Mouse (Mus musculus): ENCODE results near the gene Bace2.

Gene Bace2

DNA sequence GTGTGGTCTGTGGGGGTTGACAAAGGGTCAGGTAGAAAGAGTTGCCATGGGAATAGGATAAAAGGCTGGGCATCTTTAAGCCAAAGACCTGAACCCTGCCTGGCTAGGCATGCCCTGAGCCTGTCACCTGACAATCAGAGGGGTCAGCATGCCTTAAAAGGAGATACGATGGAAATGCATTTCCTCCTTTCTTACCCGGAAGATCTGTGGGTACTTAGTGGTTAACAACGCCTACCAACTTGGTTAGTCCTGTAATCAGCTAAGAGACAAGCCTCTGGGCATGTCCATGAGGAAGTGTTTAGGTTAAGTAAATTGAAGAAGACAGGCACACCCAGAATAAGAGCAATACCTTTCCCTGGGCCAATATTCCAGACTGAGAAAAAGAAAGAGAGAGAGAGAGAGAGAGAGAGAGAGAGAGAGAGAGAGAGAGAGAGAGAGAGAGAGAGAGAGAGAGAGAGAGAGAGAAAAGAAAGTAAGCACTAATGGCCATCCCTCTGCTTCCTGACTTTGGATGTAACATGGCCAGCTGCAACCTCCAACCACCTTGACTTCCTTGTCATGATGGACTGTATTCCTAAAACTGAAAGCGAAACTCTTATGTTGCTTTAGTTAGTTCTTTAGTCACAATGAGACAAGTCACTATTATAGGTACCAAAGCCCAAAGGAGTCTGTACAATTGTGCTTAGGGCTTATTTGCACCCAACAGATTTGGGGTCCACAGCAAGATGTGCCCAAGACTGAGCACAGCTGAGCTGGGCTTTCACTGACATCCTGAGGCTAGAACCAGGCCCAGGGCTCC, 111.7 kb downstream of the Bace2 start:
- no peak for DNase-seq (ENCODE audit: low read depth, low spot score)

DNA sequence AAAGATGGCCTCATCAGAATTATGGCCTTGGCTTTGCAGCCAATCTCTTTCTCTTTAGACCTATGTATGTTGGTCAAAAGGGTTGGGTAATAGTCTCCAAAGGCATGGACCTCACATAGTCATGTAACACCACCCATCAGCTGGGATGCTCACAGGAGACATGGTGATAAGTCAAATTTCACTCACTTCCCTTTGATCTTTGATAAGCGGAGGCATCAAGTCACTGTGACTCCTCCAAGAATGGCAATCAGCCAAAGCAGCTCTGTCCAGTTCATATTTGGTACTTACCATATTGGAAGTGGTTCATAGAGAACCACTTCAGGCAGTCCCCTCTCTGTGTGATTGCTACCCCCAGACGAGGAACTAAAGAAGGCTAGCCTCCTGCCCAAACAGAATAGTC, 118.1 kb downstream of the Bace2 start:
- DNase-seq (ENCODE audit: low read depth, low spot score) = no peak

DNA sequence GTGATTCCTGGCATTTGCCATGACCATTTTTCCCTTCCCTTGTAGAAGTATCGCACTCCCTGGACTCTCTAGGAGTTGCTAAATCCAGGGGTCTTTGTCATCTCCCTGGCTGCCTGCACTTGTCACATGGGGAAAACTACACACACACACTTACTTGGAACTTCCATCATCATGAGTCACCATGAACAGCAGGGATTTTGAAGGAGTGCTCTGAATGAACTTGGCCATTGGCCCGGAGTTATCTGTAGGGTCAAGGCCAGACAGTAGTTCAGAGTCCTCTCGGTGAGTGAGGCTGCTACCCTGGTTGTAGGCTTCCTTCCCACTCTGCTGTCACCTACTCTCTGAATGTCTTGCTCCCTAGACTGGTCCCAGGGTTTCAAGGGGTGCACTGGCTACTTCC, 119.0 kb downstream of the Bace2 start:
- no peak for DNase-seq (ENCODE audit: low read depth, low spot score)

DNA sequence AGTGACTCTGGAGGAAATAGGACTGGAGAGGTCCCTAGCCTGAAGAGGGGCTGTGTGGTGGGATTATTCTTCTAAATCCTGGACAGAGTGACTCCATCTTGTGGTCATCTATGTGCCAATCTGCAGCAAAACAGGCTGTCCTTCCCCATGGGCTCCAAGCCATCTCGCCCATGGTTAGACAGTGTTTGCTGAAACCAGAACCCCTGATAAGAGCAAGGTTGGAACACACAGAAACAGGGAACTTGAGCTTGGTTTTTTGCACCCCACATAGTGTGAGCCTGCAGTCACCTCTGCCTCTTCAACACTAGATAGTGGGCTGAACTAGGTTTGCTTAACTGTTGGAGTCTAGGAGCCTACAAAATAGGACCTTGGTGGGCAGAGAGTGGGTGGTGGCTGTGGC, 120.0 kb downstream of the Bace2 start:
- DNase-seq (ENCODE audit: low read depth, low spot score) = no peak

DNA sequence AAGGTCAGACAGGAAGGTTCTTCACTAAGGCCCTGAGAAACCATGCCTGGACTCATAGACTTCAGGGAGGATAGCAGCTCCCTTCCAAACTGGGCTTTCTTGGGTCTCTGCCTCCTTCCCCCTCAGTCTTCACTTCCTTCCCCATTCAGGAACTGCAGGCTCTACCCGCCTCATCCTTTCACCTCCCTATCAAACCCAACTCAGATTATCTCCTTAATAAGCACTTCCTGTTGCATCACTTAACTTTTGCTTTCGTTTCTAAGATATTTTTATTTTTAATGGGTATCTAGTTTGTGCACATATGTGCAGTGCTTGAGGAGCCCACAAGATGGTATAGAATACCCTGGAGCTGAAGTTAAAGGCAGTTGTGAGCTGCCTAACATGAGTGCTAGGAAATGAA, 122.1 kb downstream of the Bace2 start:
- no peak for DNase-seq (ENCODE audit: low read depth, low spot score)

DNA sequence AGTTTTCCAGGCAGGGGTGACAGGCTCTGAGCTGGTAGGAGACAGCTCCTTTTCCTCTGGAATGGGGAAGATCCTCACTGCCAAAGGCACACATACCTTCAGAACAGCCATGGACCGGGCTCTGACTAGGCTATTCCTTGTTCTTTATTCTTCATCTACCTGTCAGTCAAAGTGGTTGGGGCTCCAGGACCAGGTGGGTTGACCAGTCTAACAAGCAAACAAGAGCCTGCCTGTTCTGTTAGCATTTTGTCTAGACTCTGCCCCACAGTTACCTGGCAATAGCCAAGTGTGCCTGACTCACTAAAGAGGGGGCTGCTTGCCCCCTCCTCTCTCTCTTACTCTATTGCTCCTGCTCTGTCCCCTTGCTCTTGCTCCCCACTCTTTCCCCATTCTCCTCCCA, 135.8 kb downstream of the Bace2 start:
- no peak for DNase-seq (ENCODE audit: low read depth, low spot score)

Measured in c-Kit-negative CD71-positive TER-119-positive erythroid progenitor cells, embryonic 14.5 days (primary cell).